Mouse (Mus musculus): ENCODE results near the gene Eaf1. TPM values are rescaled to one million over a fixed set of nuclear protein-coding genes. Genes with fewer than 3 reads are reported as not detected.
"Not testable (repeated sequence)": the region's sequence is repeated elsewhere in the genome, so short reads cannot be mapped to it uniquely, and the experiment has no call there.

Gene Eaf1
- polyA plus RNA-seq (2016; fragmentation: Nextera tagmentation; extraction: Ambion mirVana) = 21.6 and 21.8 TPM in 2 replicates

DNA sequence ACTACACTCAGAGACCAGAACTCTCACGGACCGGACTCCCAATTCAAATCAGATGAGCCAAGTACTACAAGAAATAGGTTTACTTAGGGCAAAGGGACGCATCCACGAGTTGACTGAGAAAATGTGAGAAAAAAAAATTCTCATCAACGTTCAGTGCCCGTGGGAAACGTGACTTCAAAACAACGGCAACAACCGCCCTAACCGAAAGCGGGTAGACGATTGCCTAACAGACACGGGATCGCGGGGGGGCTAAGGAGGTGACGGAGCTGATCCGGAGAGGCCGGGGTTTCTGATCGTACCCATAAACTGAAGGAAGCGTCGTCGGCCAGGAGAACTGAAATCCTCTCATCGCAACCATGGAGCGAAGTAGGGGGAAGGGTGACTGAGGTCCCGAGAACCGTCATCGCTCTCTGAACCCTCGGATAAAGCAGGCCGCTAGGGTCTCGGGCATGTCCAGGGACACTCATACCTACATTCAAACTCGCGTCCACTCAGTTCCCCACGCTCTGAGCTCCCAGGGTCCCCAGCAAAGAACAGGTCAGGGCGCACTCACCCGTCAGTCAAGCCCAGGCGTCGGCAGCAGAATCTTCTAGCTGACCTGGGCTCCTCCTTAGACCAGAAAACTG lies at the start of gene Eaf1:
Gene Eaf1, plus strand, starts transcription at position 51 of the 626 bp plus-strand sequence.
- H3K4me1 ChIP-seq = peaks cover 31% of the 10 kb centered on the region
- H3K36me3 ChIP-seq = peaks cover 53% of the 10 kb centered on the region
- H3K27ac ChIP-seq (replicated peaks) = peak within 1 kb of the TSS; percentile 94
- no peaks in the 10 kb centered on the region for H3K27me3 ChIP-seq (ENCODE audit: low read depth, poor library complexity, severe bottlenecking)
- no peak for DNase-seq (ENCODE audit: low spot score)
- 1% methylated on average over 37 of the region's 37 CpGs for WGBS
- H3K9me3 ChIP-seq (replicated peaks) = no peaks in the 10 kb centered on the region
- peak within 1 kb of the TSS; percentile 95 for H3K4me3 ChIP-seq

DNA sequence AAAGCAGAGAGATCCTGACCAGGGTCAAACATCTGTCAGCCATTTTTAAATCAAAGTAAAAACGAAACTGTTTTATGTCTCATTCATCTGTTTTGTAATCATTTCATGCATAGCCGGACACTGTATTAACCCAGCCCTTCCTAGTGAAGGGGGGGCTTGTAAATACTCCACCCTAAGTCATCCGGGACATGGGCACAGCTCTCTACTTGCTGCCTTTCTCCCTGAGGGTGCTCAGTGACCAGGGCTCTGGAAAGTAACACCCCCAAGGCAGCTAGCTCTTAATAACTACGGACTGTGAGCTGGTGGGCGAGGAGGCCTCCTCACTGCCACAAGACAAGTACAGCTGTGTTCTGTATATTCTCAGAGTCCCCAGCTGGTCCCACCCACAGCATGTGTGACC lies 45.2 kb upstream of the Eaf1 start:
- no peaks in the 10 kb centered on the region for H3K36me3 ChIP-seq
- H3K27ac ChIP-seq (replicated peaks) = no peak overlapping the region
- H3K4me1 ChIP-seq = no peaks in the 10 kb centered on the region
- no peaks in the 10 kb centered on the region for H3K9me3 ChIP-seq (replicated peaks)
- DNase-seq (ENCODE audit: low spot score) = no peak
- H3K4me3 ChIP-seq = no peak overlapping the region
- WGBS = 84% methylated on average over 5 of the region's 5 CpGs
- H3K27me3 ChIP-seq (ENCODE audit: low read depth, poor library complexity, severe bottlenecking) = no peaks in the 10 kb centered on the region

DNA sequence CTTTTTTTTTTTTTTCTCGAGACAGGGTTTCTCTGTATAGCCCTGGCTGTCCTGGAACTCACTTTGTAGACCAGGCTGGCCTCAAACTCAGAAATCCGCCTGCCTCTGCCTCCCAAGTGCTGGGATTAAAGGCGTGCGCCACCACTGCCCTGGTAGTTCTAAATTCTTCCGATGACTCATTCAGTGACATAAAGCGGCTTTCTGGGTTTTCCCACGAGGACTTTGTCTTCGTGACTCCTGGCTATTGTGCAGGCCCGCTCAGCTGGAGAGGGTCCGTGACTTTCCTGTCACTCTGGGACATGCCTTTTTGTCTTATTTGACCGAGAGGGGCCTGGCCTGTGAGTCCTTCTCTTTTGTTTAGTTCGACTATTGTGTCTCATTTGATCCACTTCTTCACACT lies 40.3 kb upstream of the Eaf1 start:
- WGBS = 61% methylated on average over 12 of the region's 12 CpGs
- H3K27ac ChIP-seq (replicated peaks); H3K27me3 ChIP-seq (ENCODE audit: low read depth, poor library complexity, severe bottlenecking); H3K4me1 ChIP-seq; H3K36me3 ChIP-seq; DNase-seq (ENCODE audit: low spot score); H3K9me3 ChIP-seq (replicated peaks); H3K4me3 ChIP-seq: not testable (repeated sequence)

DNA sequence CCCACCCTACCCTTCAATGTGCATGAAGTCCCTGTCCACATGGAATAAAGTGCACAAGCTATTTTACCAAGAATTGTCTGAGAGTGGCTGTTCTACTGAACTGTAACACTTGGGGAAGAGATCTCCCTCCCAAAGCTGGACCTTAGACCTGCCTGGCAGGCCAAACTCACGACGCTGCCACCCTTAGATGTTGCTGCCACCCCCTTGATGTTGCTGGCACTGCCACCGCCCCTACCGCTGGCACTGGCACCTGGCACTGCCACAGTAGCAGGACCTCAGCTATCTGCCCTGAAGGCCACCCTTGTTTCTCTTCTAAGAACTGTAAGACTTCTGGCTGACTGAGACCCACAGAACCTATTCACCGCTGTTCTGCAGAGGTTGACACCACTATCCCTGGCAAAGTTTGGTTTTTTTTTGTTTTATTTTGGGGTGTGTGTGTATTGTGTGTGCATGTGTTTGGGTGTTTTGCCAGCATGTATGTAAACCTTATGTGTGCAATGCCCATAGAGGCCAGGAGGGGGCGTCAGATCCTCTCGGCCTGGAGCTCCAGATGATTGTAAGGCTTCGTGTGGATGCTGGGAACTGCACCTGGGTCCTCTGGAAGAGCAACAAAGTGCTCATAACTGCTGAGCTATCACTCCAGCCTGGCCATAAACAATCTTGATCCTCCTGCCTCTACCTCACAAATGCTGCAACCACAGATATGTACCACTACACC lies 39.2 kb upstream of the Eaf1 start:
- no peaks in the 10 kb centered on the region for H3K4me1 ChIP-seq
- WGBS = 85% methylated on average over 8 of the region's 8 CpGs

DNA sequence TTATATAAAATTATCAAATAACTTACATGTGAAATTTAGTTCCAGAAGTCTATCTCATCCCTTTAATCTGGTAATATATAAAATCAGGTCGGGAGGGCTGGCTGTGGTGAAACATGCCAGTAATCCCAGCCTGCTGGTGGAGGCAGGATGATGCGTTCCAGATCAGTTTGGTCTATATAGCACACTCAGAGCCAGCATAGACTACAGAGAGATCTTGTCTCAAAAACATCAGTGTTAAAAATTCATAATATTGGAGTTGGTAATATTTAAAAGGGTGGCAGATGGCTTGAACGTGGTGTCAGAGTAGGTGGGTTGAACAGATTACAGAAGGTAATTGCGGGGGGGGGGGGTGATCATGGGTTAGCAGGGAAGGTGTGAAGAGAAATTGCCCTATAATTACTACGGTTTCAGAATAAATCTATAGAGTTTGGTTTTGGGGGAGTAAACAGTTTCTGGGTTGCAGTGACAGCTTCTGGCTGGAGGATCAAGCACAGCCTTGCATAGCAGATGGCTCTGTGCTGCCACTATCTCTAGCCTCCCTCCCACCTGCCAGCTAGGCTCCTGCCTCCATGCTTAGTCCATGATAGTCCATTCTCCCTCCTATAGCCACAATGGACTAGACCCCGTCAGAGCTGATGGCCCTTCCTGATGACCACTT lies 38.0 kb upstream of the Eaf1 start:
- WGBS = 90% methylated on average over 6 of the region's 6 CpGs

More for the DNA sequence above, 39.2 kb upstream of the Eaf1 start:
- Histone ChIP-seq H3K27me3 (ENCODE audit: low read depth, poor library complexity, severe bottlenecking) (no peaks in the 10 kb centered on the region), H3K27ac (replicated peaks) (no peak overlapping the region), H3K36me3 (no peaks in the 10 kb centered on the region), H3K9me3 (replicated peaks) (0 out of 2 replicates have a peak, but pooled peaks cover 7% of the 10 kb centered on the region), H3K4me3 (no peak overlapping the region)
- no peak for DNase-seq (ENCODE audit: low spot score)

DNA sequence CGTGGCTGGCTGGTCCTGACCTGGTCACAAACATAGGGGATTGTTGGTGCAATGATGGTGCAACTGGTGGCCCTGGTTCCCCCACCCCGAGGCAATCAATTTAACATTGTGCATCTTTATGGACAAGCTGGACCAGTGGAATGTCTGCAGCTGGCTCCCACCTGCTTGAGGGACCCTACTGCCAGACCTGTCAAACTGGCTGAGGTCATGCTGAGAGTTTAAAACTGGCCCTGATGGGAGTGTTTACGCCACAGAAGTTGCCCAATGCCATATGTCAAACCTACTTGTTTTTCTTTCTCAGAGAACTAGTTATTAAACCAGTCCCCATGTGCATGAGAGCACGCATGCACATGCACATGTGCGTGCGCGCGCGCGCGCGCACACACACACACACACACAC lies 36.2 kb upstream of the Eaf1 start:
- WGBS = 94% methylated on average over 12 of the region's 12 CpGs
- no peak overlapping the region for H3K27ac ChIP-seq (replicated peaks)
- peaks cover 4% of the 10 kb centered on the region for H3K4me1 ChIP-seq
- no peak overlapping the region for H3K4me3 ChIP-seq
- H3K36me3 ChIP-seq = no peaks in the 10 kb centered on the region
- H3K9me3 ChIP-seq (replicated peaks) = 0 out of 2 replicates have a peak, but pooled peaks cover 7% of the 10 kb centered on the region
- no peaks in the 10 kb centered on the region for H3K27me3 ChIP-seq (ENCODE audit: low read depth, poor library complexity, severe bottlenecking)
- DNase-seq (ENCODE audit: low spot score) = no peak

More for the DNA sequence above, 38.0 kb upstream of the Eaf1 start:
- no peaks in the 10 kb centered on the region for H3K36me3 ChIP-seq
- no peak for DNase-seq (ENCODE audit: low spot score)
- no peaks in the 10 kb centered on the region for H3K27me3 ChIP-seq (ENCODE audit: low read depth, poor library complexity, severe bottlenecking)
- no peak overlapping the region for H3K27ac ChIP-seq (replicated peaks)
- H3K9me3 ChIP-seq (replicated peaks) = 0 out of 2 replicates have a peak, but pooled peaks cover 7% of the 10 kb centered on the region
- no peak overlapping the region for H3K4me3 ChIP-seq
- no peaks in the 10 kb centered on the region for H3K4me1 ChIP-seq

DNA sequence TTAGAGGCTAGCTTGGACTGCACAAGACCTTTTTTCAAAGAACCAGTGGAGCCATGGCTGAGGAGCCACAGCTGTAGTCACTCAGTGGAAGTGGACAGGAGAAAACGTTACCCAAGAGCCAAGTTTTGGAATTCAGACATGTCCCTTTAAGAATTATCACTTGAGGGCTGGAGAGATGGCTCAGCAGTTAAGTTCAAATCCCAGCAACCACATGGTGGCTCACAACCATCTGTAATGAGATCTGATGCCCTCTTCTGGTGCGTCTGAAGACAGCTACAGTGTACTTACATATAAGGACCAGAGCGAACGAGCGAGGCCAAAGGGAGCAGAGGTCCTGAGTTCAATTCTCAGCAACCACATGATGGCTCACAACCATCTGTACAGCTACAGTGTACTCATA lies 32.0 kb upstream of the Eaf1 start:
- H3K4me3 ChIP-seq; H3K36me3 ChIP-seq; H3K4me1 ChIP-seq; H3K27me3 ChIP-seq (ENCODE audit: low read depth, poor library complexity, severe bottlenecking); H3K9me3 ChIP-seq (replicated peaks); H3K27ac ChIP-seq (replicated peaks); DNase-seq (ENCODE audit: low spot score): not testable (repeated sequence)
- whole genome bisulfite sequencing = 73% methylated on average over 5 of the region's 5 CpGs

DNA sequence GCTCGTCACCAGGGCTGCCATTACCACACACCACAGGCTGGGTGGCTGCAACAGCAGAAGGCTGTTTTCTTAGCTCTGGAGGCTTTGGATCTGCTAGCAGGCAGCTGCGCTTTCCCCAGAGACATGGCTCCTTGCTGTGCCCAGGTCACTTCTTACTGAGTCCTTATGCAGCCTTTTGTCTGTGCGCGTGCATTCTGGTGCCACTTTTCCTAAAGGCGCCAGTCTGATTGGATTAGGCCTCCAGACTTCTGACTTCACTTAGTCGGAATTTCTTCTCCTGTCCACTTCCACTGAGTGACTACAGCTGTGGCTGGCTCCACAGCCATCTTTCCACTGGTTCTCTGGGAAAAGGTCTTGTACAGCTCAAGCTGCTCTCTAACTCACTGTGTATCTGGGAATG lies 31.3 kb upstream of the Eaf1 start:
- Histone ChIP-seq H3K4me3 (no peak overlapping the region), H3K27ac (replicated peaks) (0 out of 2 replicates have a peak overlapping the region, but pooled peaks have one; percentile 39), H3K36me3 (no peaks in the 10 kb centered on the region), H3K9me3 (replicated peaks) (no peaks in the 10 kb centered on the region), H3K4me1 (peaks cover 5% of the 10 kb centered on the region), H3K27me3 (ENCODE audit: low read depth, poor library complexity, severe bottlenecking) (no peaks in the 10 kb centered on the region)
- WGBS = 69% methylated on average over 6 of the region's 6 CpGs
- DNase-seq (ENCODE audit: low spot score) = no peak

DNA sequence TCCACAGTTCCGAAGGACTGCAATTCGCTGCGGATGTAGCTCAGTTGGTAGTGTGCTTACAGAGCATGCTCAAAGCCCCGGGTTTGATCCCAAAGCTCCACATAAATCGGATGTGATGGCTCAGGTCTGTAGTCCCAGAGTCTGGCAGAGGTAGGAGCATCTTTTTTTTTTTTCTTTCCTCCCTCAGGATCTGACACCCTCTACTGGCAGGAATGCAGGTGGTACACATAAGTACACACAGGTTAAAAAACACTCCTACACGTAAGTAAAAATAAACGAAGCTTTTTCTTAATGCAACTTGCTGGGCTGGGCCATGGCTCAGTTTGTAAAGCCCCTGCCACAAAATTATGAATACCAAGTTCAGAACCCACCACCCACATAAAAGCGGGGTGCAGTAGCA lies 30.0 kb upstream of the Eaf1 start:
- no peaks in the 10 kb centered on the region for H3K9me3 ChIP-seq (replicated peaks)
- H3K36me3 ChIP-seq = no peaks in the 10 kb centered on the region
- no peak overlapping the region for H3K27ac ChIP-seq (replicated peaks)
- DNase-seq (ENCODE audit: low spot score) = no peak
- no peaks in the 10 kb centered on the region for H3K27me3 ChIP-seq (ENCODE audit: low read depth, poor library complexity, severe bottlenecking)
- H3K4me1 ChIP-seq = peaks cover 5% of the 10 kb centered on the region
- no peak overlapping the region for H3K4me3 ChIP-seq
- WGBS = 50% methylated on average over 8 of the region's 8 CpGs

DNA sequence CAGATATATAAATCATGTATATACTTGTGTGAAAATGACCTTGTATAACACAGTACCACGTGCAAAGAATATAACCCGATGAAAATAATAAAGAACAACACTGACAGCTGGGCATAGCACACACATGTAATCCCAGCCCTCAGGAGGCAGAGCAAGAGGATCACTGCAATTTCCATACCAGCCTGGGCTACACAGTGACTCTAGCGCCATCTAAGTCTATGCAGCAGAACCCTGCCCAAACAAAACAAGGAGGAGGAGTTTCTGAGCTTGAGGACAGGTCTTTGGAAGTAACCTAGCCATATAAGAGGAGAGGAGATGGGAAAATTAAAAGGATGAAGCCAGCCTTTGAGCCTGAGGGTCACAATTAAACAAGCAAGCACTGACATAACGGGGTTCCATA lies 24.5 kb upstream of the Eaf1 start:
- Histone ChIP-seq H3K9me3 (replicated peaks) (no peaks in the 10 kb centered on the region), H3K36me3 (no peaks in the 10 kb centered on the region), H3K4me3 (no peak overlapping the region), H3K27me3 (ENCODE audit: low read depth, poor library complexity, severe bottlenecking) (no peaks in the 10 kb centered on the region), H3K27ac (replicated peaks) (no peak overlapping the region), H3K4me1 (no peaks in the 10 kb centered on the region)
- DNase-seq (ENCODE audit: low spot score) = no peak
- 64% methylated on average over 4 of the region's 4 CpGs for WGBS

DNA sequence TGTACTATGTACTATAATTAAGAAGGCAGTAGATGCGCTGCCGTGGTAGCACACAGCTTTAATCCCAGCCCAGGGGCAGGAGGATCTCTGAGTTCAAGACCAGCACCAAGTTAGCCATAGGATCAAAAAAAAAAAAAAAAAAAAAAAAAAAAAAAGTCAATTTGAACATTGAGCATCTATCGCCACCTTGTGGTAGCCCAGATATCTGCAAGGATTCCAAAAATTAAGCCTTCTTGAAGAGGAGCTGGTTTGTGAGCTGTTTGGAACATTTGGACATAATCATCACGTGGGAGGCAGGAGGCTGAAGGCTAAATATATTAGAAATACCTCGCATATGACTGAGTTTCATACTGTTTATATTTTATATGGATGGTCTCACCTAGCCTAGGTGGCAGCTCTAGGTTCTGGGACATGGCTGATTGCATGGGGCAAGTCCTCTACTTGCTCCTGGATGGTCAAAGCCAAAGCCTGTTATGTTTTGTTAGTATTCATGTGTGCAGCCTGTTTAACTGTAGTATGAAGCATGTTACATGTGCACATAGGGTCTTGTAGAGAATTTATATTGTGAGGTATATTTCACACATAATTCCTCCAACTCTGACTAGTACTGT lies 21.6 kb upstream of the Eaf1 start:
- peaks cover 3% of the 10 kb centered on the region; the same call in 1 of the 2 replicates for H3K36me3 ChIP-seq
- no peaks in the 10 kb centered on the region for H3K4me1 ChIP-seq
- no peaks in the 10 kb centered on the region for H3K9me3 ChIP-seq (replicated peaks)
- DNase-seq (ENCODE audit: low spot score) = peak; percentile 37
- no peak overlapping the region for H3K4me3 ChIP-seq
- no peaks in the 10 kb centered on the region for H3K27me3 ChIP-seq (ENCODE audit: low read depth, poor library complexity, severe bottlenecking)
- no peak overlapping the region for H3K27ac ChIP-seq (replicated peaks)
- 8% methylated on average over 5 of the region's 5 CpGs for WGBS

DNA sequence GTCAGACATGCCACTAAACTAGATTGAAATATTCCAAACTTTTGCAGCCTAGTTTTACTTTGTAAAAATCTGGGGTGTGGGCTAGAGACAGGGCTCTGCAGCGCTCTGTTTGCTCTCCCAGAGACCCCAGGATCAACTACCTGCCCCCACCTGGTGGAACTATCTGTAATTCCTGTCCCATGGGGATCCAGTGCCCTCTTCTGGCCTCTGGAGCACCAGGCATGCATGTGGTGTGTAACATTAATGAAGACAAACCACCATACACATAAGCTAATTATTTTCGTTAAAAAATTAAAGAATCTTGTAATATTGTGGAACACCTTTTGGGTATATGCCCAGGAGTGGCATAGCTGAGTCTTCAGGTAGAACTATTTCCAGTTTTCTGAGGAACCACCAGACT lies 20.9 kb upstream of the Eaf1 start:
- 75% methylated on average over 2 of the region's 2 CpGs for WGBS

More for the DNA sequence above, 20.9 kb upstream of the Eaf1 start:
- Histone ChIP-seq H3K27me3 (ENCODE audit: low read depth, poor library complexity, severe bottlenecking) (no peaks in the 10 kb centered on the region), H3K4me1 (no peaks in the 10 kb centered on the region), H3K9me3 (replicated peaks) (no peaks in the 10 kb centered on the region), H3K27ac (replicated peaks) (no peak overlapping the region), H3K36me3 (peaks cover 10% of the 10 kb centered on the region), H3K4me3 (no peak overlapping the region)
- DNase-seq (ENCODE audit: low spot score) = no peak

Data from midbrain, embryonic 10.5 days (tissue).